Mouse (Mus musculus): Measurements from ENCODE around the gene Zscan4-ps3. TPM values are rescaled to one million over a fixed set of nuclear protein-coding genes. Genes with fewer than 3 reads are reported as not detected.
"Not testable (repeated sequence)": the region's sequence is repeated elsewhere in the genome, so short reads cannot be mapped to it uniquely, and the experiment has no call there.

Zscan4-ps3 gene
- total RNA-seq (2021) = not detected

GRCm38 (mm10) chr7:11609008-11609407 lies at the start of gene Zscan4-ps3:
Zscan4-ps3 (plus strand) TSS chr7:11609308.
- DNase-seq (ENCODE audit: low spot score in 2 of 2); intact Hi-C loops (cut with DNase I): not testable (repeated sequence)

- intact Hi-C loops (cut with DNase I); DNase-seq (ENCODE audit: low spot score in 2 of 2): not testable (repeated sequence)
Measured at GRCm38 (mm10) chr7:11617082-11617481, 8.0 kb downstream of the Zscan4-ps3 start.

Other genes starting within 250 kb of the Zscan4-ps3 start
- not detected for gene Zscan4f, start 211.4 kb upstream of the Zscan4-ps3 start, total RNA-seq (2021)
- not detected for gene Zscan4-ps2, start 95.0 kb upstream of the Zscan4-ps3 start, total RNA-seq (2021)
- gene Vmn1r72, start 70.8 kb downstream of the Zscan4-ps3 start, total RNA-seq (2021) = not detected
- gene Vmn1r73, start 121.0 kb downstream of the Zscan4-ps3 start, total RNA-seq (2021) = not detected
- gene Vmn1r74, start 224.7 kb downstream of the Zscan4-ps3 start, total RNA-seq (2021) = not detected